Mouse (Mus musculus): ENCODE measurements around the gene Clcn1.
A peak's percentile ranks its signal among the peaks of the same experiment; 100 is the strongest.

Clcn1 gene

GRCm38 (mm10) chr6:42350021-42350967 lies 63.8 kb downstream of the Clcn1 start:
- no peak for DNase-seq (ENCODE audit: low read depth, low spot score)

DNA sequence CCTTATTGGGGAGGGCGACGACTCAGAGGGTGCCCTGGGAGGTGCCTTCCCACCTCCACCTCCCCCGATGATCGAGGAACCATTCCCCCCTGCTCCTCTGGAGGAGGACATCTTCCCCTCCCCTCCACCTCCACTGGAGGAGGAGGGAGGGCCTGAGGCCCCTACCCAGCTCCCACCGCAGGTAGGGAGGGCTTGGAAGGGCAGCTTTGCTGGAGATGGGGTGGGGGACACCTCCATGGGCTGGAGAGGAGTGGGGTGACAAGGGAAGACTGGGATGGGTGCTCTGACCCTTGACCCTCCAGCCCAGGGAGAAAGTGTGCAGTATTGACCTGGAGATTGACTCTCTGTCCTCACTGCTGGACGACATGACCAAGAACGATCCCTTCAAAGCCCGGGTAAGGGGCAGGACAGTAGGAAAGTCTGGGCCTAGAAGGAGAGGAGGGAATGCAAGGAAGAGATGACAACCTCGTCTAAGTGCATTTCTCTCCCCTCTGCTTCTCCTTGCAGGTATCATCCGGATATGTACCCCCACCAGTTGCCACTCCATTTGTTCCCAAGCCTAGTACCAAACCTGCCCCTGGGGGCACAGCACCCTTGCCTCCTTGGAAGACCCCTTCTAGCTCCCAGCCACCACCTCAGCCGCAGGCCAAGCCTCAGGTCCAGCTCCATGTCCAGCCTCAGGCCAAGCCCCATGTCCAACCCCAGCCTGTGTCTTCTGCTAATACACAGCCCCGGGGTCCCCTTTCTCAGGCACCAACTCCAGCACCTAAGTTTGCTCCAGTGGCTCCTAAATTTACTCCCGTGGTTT lies 64.7 kb downstream of the Clcn1 start:
- peak; percentile 26 for DNase-seq (ENCODE audit: low read depth, low spot score)

GRCm38 (mm10) chr6:42351776-42352485 lies 65.4 kb downstream of the Clcn1 start:
- DNase-seq (ENCODE audit: low read depth, low spot score), result peak; percentile 10

DNA sequence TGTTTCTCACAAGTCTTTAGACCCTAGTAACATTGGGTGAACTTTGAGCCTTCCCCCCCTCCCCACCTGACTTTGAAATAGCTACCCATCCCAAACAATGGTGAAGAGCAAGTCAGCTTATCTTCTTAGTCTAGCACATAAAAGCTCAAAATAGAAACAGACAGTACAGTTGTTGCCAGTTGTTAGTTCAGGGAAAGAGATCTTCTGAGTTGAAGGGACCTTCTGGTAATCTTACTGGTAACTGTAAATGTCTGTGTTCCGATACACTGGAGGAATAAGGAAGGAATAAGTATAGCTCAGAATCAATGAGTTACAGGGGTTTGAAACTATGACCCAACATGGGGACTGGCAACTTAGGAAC lies 66.0 kb downstream of the Clcn1 start:
- DNase-seq (ENCODE audit: low read depth, low spot score), result no peak

- DNase-seq (ENCODE audit: low read depth, low spot score), result no peak
Observed at GRCm38 (mm10) chr6:42353180-42353579, 66.7 kb downstream of the Clcn1 start.

DNA sequence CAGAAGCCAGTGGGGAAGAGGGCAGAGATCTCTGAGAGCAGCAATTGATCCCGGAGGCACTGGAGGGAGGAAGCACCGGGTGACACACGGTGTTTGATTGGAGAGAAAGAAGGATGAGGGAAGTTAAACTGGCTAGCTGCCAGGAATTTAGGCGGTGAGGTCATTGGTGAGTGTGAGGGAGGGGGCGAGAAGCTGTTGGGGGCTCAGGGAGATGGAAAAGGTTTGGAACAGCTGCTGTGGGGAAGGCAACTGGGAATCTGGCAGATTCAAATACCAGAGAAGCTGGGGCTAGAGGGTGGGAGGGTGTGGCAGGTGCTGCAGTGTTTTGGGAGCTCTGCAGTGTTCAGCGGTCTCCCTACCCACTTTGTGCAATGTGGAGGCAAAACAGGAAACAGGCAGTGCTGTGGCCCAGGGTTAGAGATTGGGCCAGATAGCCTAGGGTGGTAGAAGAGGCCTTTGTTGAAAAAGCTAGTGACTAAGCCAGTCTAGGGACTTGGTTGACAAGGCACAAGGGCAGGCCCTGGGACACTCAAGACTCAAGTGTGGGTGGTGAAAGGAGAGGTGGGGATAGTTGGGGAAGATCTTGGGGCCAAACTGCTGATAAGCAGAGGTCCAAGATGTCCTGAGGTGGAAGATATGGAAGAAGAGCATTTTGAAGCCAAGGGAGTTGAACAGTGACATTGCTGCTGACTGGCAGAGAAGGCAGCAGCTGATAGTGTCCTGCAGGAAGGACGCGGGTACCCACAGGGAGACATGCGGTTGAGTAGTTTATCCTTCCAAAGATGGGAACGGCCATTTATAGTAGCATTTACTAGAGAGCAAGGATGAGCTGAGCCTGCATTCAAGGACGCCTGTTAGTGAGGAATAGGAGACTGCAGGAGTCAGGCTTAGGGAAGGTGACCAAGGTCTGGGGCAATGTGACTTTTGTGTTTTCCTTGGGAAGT lies 67.9 kb downstream of the Clcn1 start:
- DNase-seq (ENCODE audit: low read depth, low spot score), result peak; percentile 45

DNA sequence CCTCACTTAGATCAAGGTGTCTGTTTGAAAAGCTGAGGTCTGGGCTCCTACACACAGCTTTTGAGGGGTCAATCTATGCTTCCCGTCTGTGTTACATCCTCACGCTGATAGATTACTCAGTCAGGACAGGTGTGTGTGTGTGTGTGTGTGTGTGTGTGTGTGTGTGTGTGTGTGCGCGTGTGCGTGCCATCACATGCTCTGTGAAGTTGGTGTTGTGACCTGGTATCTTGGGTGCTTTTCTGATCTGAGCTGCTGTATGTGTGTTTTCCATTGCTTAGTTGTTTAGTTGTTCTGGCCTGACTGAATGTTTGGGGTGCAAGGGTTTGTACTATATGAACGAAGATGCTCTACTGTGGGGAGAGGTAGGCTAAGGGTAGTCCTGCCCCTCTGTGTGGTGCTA lies 68.9 kb downstream of the Clcn1 start:
- DNase-seq (ENCODE audit: low read depth, low spot score), result no peak

GRCm38 (mm10) chr6:42355794-42356600 lies 69.5 kb downstream of the Clcn1 start:
- no peak for DNase-seq (ENCODE audit: low read depth, low spot score)

GRCm38 (mm10) chr6:42356913-42357312 lies 70.4 kb downstream of the Clcn1 start:
- DNase-seq (ENCODE audit: low read depth, low spot score), result no peak

DNA sequence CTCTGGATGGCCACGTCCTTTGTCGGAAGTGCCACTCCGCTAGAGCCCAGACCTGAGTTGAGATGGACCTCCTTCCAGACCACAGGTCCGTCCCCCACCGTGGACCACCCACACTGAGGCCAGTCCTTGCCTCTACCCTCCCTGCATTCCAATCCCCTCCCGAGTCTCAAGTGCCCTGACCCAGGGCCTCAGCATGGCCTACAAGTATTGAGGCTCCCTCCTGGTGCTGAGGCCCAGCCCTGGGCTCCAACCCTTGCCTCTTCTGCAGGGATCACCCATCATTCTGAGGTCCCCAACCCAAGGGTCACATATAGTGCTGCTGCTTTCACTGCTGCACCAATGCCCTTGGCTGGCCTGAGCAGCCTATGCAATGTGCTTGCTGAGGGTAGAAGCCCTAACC lies 71.4 kb downstream of the Clcn1 start:
- DNase-seq (ENCODE audit: low read depth, low spot score), result no peak

- no peak for DNase-seq (ENCODE audit: low read depth, low spot score)
Observed at GRCm38 (mm10) chr6:42358901-42359300, 72.4 kb downstream of the Clcn1 start.

DNA sequence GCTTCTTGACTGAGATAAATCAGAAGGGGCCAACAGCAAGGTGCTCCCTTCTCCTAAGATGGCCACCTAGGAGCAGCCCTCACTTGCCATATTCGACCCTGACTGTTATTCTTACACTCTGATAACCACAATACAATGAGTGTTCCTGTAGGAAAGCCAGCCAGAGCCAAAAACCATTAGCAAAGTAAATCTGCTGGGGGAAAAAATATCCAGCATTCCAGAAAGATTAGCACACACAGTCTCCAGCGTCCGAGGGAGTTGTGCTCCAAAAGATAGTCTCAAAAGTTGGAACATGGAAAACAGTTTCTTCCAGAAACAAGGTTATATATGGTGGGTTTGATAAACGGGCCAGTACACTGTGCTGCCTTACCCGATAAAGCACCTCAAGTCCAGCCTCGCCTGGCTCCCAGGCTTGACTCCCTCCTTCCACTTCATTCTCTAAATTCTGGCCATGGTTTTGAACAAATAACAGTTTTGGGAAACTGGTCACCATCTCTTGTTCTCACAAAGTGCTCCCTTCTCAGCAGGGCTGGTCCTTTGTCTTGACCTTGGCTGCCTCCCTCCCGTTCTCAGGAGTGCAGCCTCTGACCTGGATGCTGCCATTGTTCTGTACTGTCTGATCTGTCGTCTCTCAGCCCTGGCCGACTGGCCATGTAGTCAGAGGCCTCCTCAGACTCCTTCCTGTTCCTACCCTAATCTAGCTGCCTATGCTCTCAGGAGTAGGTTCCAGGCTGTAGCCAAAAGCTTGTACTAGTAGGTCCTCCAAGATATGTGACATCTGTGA lies 73.1 kb downstream of the Clcn1 start:
- no peak for DNase-seq (ENCODE audit: low read depth, low spot score)

DNA sequence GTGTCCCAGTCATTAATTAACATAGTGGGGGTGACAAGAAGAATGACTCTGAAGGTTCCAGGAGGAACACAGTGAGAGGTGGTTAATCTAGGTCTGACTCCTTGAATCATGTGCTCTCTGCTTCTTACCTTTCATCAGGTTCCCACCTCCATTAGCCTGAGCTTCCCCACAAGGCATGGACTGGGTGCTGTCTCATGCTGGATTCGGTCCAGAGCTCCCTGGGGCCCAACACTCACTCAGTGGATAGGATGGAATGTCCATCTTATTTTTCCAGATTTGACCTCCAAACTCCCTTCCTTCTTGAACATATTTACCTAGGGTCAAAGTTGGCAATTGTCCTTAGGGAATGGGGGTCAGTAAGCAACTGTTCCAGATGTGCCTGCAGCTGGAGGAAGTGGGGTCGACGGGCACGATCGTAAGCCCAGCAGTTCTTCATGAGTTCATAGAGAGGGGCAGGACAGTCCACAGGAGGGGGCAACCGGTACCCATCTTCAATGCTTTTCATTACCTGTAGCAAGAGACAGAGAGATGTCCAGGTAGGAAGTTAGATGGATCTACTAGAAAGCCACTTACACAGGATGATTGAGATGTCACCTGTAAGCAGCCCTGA lies 73.9 kb downstream of the Clcn1 start:
- no peak for DNase-seq (ENCODE audit: low read depth, low spot score)

- DNase-seq (ENCODE audit: low read depth, low spot score), result no peak
Observed at GRCm38 (mm10) chr6:42361041-42361895, 74.8 kb downstream of the Clcn1 start.

DNA sequence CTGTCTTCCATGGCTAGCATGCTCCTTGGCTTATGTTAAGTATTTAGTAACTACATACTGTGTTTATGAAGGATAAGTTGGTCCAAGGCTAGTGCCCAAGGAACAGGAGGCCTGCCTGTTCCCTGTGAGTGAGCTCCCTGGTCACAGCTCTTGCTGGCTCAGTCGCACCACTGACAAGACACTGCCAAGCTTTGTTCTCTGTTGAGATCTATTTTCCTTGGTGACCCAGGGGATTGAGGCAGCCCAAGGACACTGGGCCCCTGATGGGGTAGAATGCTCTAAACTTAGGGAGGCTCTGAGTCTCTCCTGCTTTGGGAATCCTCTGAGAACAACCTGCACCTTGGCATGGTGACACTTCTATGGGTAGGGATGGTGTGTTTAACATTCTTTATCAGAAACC lies 75.6 kb downstream of the Clcn1 start:
- no peak for DNase-seq (ENCODE audit: low read depth, low spot score)

- no peak for DNase-seq (ENCODE audit: low read depth, low spot score)
Observed at GRCm38 (mm10) chr6:42362497-42362896, 76.0 kb downstream of the Clcn1 start.

GRCm38 (mm10) chr6:42362974-42363373 lies 76.5 kb downstream of the Clcn1 start:
- DNase-seq (ENCODE audit: low read depth, low spot score), result no peak

DNA sequence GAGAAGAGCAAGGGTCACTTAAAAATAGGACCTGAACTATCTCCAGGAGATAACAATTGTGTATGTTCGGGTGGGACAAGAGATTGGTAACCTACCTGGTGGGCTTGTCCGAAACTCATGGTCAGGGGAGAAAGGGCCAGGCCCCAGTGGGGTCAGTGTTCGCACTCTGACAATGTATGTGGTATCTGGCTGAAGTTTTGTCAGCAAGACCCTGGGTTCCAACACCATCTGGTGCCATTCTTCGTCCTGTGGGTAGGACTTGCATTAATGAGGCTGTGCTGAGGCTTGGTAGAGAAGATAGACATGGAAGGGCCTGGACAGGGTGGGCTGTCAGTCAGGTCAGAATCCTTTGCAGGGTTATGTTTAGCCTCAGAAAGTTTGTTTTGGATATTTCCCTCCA lies 77.6 kb downstream of the Clcn1 start:
- no peak for DNase-seq (ENCODE audit: low read depth, low spot score)
